Mouse (Mus musculus) stomach, postnatal 0 days (tissue): ENCODE measurements around the gene Arv1. TPM values are rescaled to one million over a fixed set of nuclear protein-coding genes. Genes with fewer than 3 reads are reported as not detected.

Source experiments
- ATAC-seq: fragments of 200-750 bp; cut with Nextera tagmentation; 2 replicates; pipeline ENCODE4 v1.8.0; 2017; ENCODE audit not compliant: low FRiP score, low TSS enrichment
- DNase-seq: peaks from one replicate; pipeline ENCODE4 v3.0.0-alpha.2; 2016; ENCODE audit warnings: low spot score
- H3K27ac ChIP-seq: fragments of 300-500 bp; sonication (generic); replicated peaks from 2 replicates; pipeline ENCODE4 v1.5.1; 2014; ENCODE audit warnings: mild to moderate bottlenecking, control low read depth
- H3K27me3 ChIP-seq: fragments of 300-500 bp; sonication (generic); 2 replicates; pipeline ENCODE4 v1.6.1; 2014; ENCODE audit warnings: low read length; ENCODE audit not compliant: control insufficient read depth, insufficient read depth
- H3K36me3 ChIP-seq: fragments of 300-500 bp; sonication (generic); 2 replicates; pipeline ENCODE4 v1.6.1; 2014; ENCODE audit warnings: low read length, mixed read lengths; ENCODE audit not compliant: control insufficient read depth, insufficient read depth
- H3K4me1 ChIP-seq: fragments of 300-500 bp; sonication (generic); replicated peaks from 2 replicates; pipeline ENCODE4 v1.6.1; 2014; ENCODE audit warnings: antibody characterized with exemption; ENCODE audit not compliant: control insufficient read depth, insufficient read depth
- H3K4me2 ChIP-seq: fragments of 300-500 bp; sonication (generic); replicated peaks from 2 replicates; pipeline ENCODE4 v1.6.1; 2014; ENCODE audit warnings: low read depth, mild to moderate bottlenecking, control low read depth, moderate library complexity
- H3K4me3 ChIP-seq: fragments of 300-500 bp; sonication (generic); 2 replicates; pipeline ENCODE4 v1.5.1; 2014; ENCODE audit warnings: low read depth, low read length, control low read depth
- H3K9ac ChIP-seq: fragments of 300-500 bp; sonication (generic); 2 replicates; pipeline ENCODE4 v1.6.1; 2014; ENCODE audit warnings: mild to moderate bottlenecking, low read length, control low read depth, mixed read lengths
- H3K9me3 ChIP-seq: fragments of 300-500 bp; sonication (generic); 2 replicates; pipeline ENCODE4 v1.6.1; 2016; ENCODE audit warnings: low read length; ENCODE audit not compliant: control insufficient read depth
- CTCF ChIP-seq: IDR thresholded peaks from 2 replicates; pipeline ENCODE4 v1.5.1; 2016; ENCODE audit warnings: antibody characterized with exemption, low read depth, mild to moderate bottlenecking, moderate library complexity
- EP300 ChIP-seq: optimal IDR thresholded peaks from 2 replicates; pipeline ENCODE3; 2016; ENCODE audit warnings: antibody characterized with exemption
- WGBS: fragments of 180-500 bp; shearing (Covaris S2); extraction: QIAGEN DNeasy Blood & Tissue Kit; methylation state at CpG from one replicate; pipeline ENCODE4 v1.1.7; 2014; 5-methylcytosine and 5-hydroxymethylcytosine counted together
- polyA plus RNA-seq: library from polyadenylated mRNA; unstranded; fragments of >200 nt; fragmentation: Nextera tagmentation; extraction: Ambion mirVana; gene quantifications from 2 replicates; pipeline ENCODE4 v1.2.1, GENCODE M21; 2015

The Arv1 gene
- polyA plus RNA-seq, 1 experiment from 2014 or later: 11.2 TPM

DNA sequence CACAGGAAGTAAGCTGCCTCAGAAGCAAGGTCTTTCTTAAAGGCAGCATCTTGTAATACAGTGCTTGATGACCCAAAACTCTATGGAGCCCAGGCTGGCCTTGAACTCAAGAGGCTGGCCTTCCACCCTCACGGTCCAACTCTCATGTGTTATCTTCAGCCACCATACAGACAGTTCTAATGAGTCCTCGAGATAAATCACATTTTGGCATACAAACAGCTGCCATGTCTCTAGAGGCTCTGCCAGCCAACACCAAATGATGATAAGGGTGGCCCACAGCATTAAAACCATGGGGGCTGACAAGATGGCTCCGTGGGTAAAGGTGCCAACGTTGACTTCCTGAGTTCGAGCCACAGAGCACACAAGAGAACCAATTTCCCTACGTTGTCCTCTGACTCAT, 8.7 kb upstream of the Arv1 start:
- 88% methylated on average over 6 of the region's 6 CpGs for WGBS
- H3K9ac ChIP-seq: no peak overlapping the region
- no peak overlapping the region for H3K4me3 ChIP-seq
- TF ChIP-seq CTCF (no peak), EP300 (no peak)
- H3K4me1 ChIP-seq: no peaks in the 10 kb centered on the region
- H3K9me3 ChIP-seq: no peaks in the 10 kb centered on the region
- no peak overlapping the region for H3K4me2 ChIP-seq
- no peaks in the 10 kb centered on the region for H3K27me3 ChIP-seq
- DNase-seq (no peak), ATAC-seq (no peak)
- peaks cover 18% of the 10 kb centered on the region for H3K36me3 ChIP-seq
- no peak overlapping the region for H3K27ac ChIP-seq

DNA sequence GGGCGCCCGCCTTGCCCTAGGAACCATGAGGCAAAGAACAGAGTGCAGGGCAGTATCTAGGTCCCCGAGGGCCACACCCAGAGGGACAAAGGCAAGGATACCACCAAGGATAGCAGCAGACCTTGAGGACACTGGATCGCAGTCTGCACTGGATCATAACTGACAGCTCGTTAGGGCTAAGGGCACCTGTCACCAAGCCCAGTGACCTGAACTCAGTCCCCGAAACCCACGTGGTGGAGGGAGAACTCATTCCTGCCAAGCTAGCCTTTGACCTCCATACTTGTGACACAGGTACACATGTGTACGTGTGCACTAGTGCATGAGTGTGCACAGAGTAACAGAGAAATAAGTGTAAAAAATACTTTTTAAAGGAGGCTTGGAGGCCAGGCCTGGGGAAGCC, 6.2 kb upstream of the Arv1 start:
- 82% methylated on average over 8 of the region's 8 CpGs for WGBS
- Histone ChIP-seq H3K36me3 (peaks cover 10% of the 10 kb centered on the region), H3K9ac (no peak overlapping the region), H3K27me3 (no peaks in the 10 kb centered on the region), H3K4me2 (no peak overlapping the region), H3K4me3 (no peak overlapping the region), H3K9me3 (no peaks in the 10 kb centered on the region), H3K4me1 (no peaks in the 10 kb centered on the region), H3K27ac (no peak overlapping the region)
- DNase-seq (no peak), ATAC-seq (no peak)
- TF ChIP-seq CTCF (no peak), EP300 (no peak)

DNA sequence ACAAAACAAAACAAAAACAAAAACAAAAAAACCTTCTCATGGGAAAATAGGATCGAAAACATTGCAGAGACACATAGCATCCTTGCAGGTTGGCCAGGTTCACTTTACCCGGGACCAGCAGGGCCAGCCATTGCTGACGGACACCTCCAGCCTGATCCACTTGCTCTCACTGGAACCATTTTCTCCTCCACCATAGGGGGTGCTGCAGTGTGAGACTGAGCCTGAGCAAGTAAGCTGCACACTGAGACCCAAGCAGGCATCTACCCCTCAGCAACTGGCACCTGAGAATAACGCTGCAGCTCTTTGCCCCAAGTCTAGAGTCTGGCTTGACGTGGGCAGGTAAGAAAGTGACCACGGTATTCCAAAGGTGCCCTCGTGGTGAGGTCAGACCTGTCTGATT, 1.8 kb upstream of the Arv1 start:
- Histone ChIP-seq H3K4me3 (no peak overlapping the region), H3K27ac (no peak overlapping the region), H3K27me3 (no peaks in the 10 kb centered on the region), H3K4me2 (no peak overlapping the region), H3K9me3 (no peaks in the 10 kb centered on the region), H3K4me1 (peaks cover 4% of the 10 kb centered on the region; the same call in 1 of the 2 replicates), H3K9ac (no peak overlapping the region), H3K36me3 (no peaks in the 10 kb centered on the region)
- 79% methylated on average over 7 of the region's 7 CpGs for WGBS
- no peak for ATAC-seq
- peak; percentile 48 for TF ChIP-seq CTCF
- TF ChIP-seq EP300: no peak
- DNase-seq: no peak

DNA sequence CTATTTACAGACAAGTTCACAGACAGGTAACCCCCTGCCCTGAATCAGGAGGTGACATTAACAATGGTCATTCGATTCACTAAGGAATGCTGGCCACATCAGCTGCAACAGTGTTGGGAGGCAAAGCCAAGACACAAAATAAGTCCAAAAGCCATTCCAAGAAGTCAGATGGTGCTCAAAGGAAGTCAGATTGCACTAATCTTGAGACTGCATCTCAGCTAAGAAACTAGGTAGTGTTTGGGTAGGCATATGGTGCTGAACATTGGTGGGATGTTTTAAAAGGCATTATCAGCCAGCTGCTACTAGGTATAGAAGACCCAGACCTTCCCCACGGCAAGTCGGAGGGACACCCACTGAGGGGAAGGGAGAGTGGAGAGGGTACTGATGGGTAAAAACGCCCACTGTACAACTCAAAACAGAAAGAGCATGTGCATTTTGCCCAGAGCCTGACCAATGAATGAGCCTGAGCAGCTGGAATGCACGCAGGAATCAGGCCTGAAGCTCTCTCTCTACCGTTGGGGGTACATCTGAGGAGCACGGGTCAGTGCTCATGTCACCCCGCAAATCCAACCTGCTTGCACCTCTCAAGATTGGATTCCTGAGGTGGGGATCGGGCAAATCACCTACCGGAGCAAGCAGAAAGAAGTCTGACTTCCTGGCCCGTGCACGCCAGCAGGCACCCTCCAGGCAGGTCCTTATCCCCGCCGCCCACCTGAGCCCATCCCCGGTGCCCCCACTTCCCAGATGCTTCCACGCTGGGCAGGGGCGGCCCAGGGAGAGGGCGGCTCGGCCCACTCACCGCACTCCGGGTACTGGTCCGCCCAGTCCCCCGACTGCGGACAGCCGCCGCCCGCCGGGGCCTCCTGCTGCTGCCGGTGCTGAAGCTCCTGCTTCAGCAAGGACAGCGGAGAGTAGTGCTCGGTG, 739 bp upstream of the Arv1 start:
- Histone ChIP-seq H3K9me3 (no peaks in the 10 kb centered on the region), H3K27me3 (no peaks in the 10 kb centered on the region), H3K4me3 (peak overlapping the region; percentile 86), H3K4me1 (peaks cover 4% of the 10 kb centered on the region; the same call in 1 of the 2 replicates), H3K4me2 (peak overlapping the region; percentile 92), H3K9ac (peak overlapping the region; percentile 83), H3K36me3 (no peaks in the 10 kb centered on the region), H3K27ac (0 out of 2 replicates have a peak overlapping the region, but pooled peaks have one; percentile 45)
- DNase-seq (no peak), ATAC-seq (peak; percentile 53)
- WGBS: 2% methylated on average over 31 of the region's 31 CpGs
- TF ChIP-seq EP300 (no peak), CTCF (no peak)

DNA sequence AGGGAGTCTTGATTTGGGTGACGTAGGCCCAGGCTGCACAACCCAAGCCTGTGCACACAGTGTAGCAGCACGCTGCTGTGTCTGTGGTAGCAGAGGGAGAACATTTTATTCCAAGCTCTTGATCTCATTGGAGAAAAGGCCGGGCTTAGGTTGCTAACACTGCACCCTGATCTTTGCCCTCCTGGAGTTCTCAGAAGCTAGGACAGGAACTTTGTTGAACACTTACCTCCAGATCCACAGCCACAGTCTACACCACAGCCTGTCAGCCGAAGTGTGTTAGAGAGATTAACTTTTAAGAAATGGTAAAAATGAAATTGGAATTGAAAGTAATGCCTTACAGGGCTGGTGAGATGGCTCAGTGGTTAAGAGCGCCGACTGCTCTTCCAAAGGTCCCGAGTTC, 2.4 kb downstream of the Arv1 start:
- H3K36me3 ChIP-seq: no peaks in the 10 kb centered on the region; the same call in none of the 2 replicates
- TF ChIP-seq CTCF (no peak), EP300 (no peak)
- DNase-seq (no peak), ATAC-seq (no peak)
- no peaks in the 10 kb centered on the region for H3K9me3 ChIP-seq
- H3K4me1 ChIP-seq: peaks cover 4% of the 10 kb centered on the region; the same call in 1 of the 2 replicates
- no peak overlapping the region for H3K9ac ChIP-seq
- WGBS: 93% methylated on average over 7 of the region's 7 CpGs
- no peak overlapping the region for H3K4me2 ChIP-seq
- H3K27ac ChIP-seq: no peak overlapping the region
- no peak overlapping the region for H3K4me3 ChIP-seq
- no peaks in the 10 kb centered on the region for H3K27me3 ChIP-seq

DNA sequence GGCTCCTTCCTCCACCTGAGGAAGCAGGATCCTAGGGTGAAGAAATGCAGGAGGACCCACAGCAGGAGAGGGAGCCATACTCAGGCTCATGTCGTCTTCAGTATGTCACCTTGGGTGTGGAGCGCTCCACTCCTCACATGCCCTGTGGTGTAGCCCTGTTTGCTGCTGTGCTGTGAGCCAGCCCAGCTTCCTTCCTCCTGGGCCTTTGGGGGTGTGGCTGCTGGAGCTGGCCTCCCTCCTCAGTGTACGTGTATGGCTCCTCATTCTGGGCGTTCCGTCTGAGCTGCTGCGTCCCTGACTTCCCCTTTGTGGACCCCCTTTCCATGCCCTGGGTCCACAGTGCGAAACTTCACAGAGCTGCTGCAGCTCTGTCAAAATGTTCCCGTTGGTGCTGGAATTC, 10.9 kb downstream of the Arv1 start:
- H3K9me3 ChIP-seq: no peaks in the 10 kb centered on the region
- H3K27ac ChIP-seq: no peak overlapping the region
- H3K4me1 ChIP-seq: no peaks in the 10 kb centered on the region
- H3K36me3 ChIP-seq: peaks cover 19% of the 10 kb centered on the region
- no peak overlapping the region for H3K4me3 ChIP-seq
- H3K4me2 ChIP-seq: no peak overlapping the region
- TF ChIP-seq EP300: no peak
- no peaks in the 10 kb centered on the region for H3K27me3 ChIP-seq
- ATAC-seq (0 out of 2 replicates have a peak, but pooled peaks have one; percentile 13), DNase-seq (no peak)
- 82% methylated on average over 8 of the region's 8 CpGs for WGBS
- H3K9ac ChIP-seq: no peak overlapping the region
